Mouse (Mus musculus): ENCODE measurements around the gene D630039A03Rik.
A peak's percentile ranks its signal among the peaks of the same experiment; 100 is the strongest.
"Not testable (repeated sequence)": the region's sequence is repeated elsewhere in the genome, so short reads cannot be mapped to it uniquely, and the experiment has no call there.

The D630039A03Rik gene

GRCm38 (mm10) chr4:57924556-57925071 is 8.5 kb upstream of the D630039A03Rik start:
- DNase-seq: no peak

GRCm38 (mm10) chr4:57922171-57922570 is 6.1 kb upstream of the D630039A03Rik start:
- no peak for DNase-seq

GRCm38 (mm10) chr4:57920522-57920921 is 4.4 kb upstream of the D630039A03Rik start:
- DNase-seq: no peak

- DNase-seq: no peak
Measured at GRCm38 (mm10) chr4:57919494-57920423, 3.7 kb upstream of the D630039A03Rik start.

- DNase-seq: no peak
Measured at GRCm38 (mm10) chr4:57916711-57917110, 614 bp upstream of the D630039A03Rik start.

- peak; percentile 70 for DNase-seq
Measured at GRCm38 (mm10) chr4:57915216-57915965, 706 bp downstream of the D630039A03Rik start.

GRCm38 (mm10) chr4:57914193-57915190 is 1.6 kb downstream of the D630039A03Rik start:
- no peak for DNase-seq

GRCm38 (mm10) chr4:57913021-57913420 is 3.1 kb downstream of the D630039A03Rik start:
- no peak for DNase-seq

GRCm38 (mm10) chr4:57908860-57909259 is 7.2 kb downstream of the D630039A03Rik start:
- no peak for DNase-seq

GRCm38 (mm10) chr4:57906708-57907107 is 9.4 kb downstream of the D630039A03Rik start:
- no peak for DNase-seq

GRCm38 (mm10) chr4:57904638-57905037 is 11.5 kb downstream of the D630039A03Rik start:
- DNase-seq: no peak

GRCm38 (mm10) chr4:57904211-57904610 is 11.9 kb downstream of the D630039A03Rik start:
- peak; percentile 44 for DNase-seq

- DNase-seq: no peak
Measured at GRCm38 (mm10) chr4:57902619-57903018, 13.5 kb downstream of the D630039A03Rik start.

- DNase-seq: peak; percentile 23
Measured at GRCm38 (mm10) chr4:57901210-57901609, 14.9 kb downstream of the D630039A03Rik start.

- DNase-seq: no peak
Measured at GRCm38 (mm10) chr4:57896631-57897030, 19.5 kb downstream of the D630039A03Rik start.

GRCm38 (mm10) chr4:57895902-57896301 is 20.2 kb downstream of the D630039A03Rik start:
- no peak for DNase-seq

- no peak for DNase-seq
Measured at GRCm38 (mm10) chr4:57895140-57895539, 21.0 kb downstream of the D630039A03Rik start.

- no peak for DNase-seq
Measured at GRCm38 (mm10) chr4:57892001-57892586, 24.0 kb downstream of the D630039A03Rik start.

- no peak for DNase-seq
Measured at GRCm38 (mm10) chr4:57889773-57890172, 26.3 kb downstream of the D630039A03Rik start.

GRCm38 (mm10) chr4:57888978-57889377 is 27.1 kb downstream of the D630039A03Rik start:
- not testable (repeated sequence) for DNase-seq

GRCm38 (mm10) chr4:57888246-57888645 is 27.9 kb downstream of the D630039A03Rik start:
- DNase-seq: no peak

- no peak for DNase-seq
Measured at GRCm38 (mm10) chr4:57886888-57887230, 29.2 kb downstream of the D630039A03Rik start.

Measured in cerebellum, adult 8-10 months (tissue).